In the genomic region with DNA sequence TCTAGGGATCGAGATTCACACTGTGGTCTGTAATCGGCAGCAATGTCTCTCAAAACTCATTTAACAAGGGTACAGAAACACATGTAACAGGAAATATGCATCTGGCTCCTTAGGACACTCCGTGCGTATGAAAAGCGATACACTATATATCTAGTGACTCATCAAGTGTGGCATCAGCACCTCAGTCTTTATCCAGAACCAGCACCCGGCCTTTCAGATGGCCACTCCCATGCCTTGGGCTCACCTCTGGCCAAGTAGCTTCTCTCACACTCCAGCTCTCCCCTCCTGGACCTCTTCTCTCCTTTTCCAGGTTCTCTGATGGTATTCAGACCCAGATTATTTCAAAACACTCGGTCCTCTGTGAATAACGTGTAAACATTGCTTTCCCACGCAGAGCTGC, we compare ENCODE assay signal across 20 mouse cellular contexts.
"Had no signal": no experiment of that assay in that cellular context is flagged by ENCODE, and none has a peak within 500 bp of the region (broad histone marks: within the 10 kb centered on the region; RNA-seq: fewer than 3 reads in every experiment).

No protein-coding gene starts in this region.

- H3K4me2 ChIP-seq: limb, embryonic 12.5 days; limb, embryonic 15.5 days; liver, embryonic 12.5 days; liver, embryonic 15.5 days; lung, embryonic 15.5 days; midbrain, embryonic 11.5 days; neural tube, embryonic 12.5 days; neural tube, embryonic 15.5 days had no signal

- H3K4me3 ChIP-seq: limb, embryonic 12.5 days; limb, embryonic 15.5 days; liver, embryonic 12.5 days; liver, embryonic 15.5 days; lung, embryonic 15.5 days; neural tube, embryonic 12.5 days; neural tube, embryonic 15.5 days had no signal

- H3K9ac ChIP-seq: limb, embryonic 12.5 days; limb, embryonic 15.5 days; liver, embryonic 12.5 days; liver, embryonic 15.5 days; lung, embryonic 15.5 days; neural tube, embryonic 12.5 days; neural tube, embryonic 15.5 days had no signal

- H3K36me3 ChIP-seq: limb, embryonic 15.5 days; liver, embryonic 12.5 days; liver, embryonic 15.5 days; lung, embryonic 15.5 days; neural tube, embryonic 12.5 days; neural tube, embryonic 15.5 days had no signal

- H3K27me3 ChIP-seq: limb, embryonic 12.5 days; limb, embryonic 15.5 days; liver, embryonic 15.5 days; lung, embryonic 15.5 days; neural tube, embryonic 12.5 days; neural tube, embryonic 15.5 days had no signal

- DNase-seq: kidney, adult 8-10 months; kidney, postnatal 14 days; kidney, postnatal 4 days; left cerebral cortex, postnatal 4 days; lung, adult 18-20 months; lung, postnatal 10 days; lung, postnatal 36 days; midbrain, embryonic 14.5 days; right cerebral cortex, adult 18-20 months; right cerebral cortex, postnatal 14 days; right cerebral cortex, postnatal 4 days; thymus, postnatal 25 days had no signal

- H3K27ac ChIP-seq: limb, embryonic 12.5 days; liver, embryonic 15.5 days; neural tube, embryonic 12.5 days; neural tube, embryonic 15.5 days had no signal

- ATAC-seq: liver, embryonic 12.5 days had no signal

- H3K9me3 ChIP-seq: limb, embryonic 12.5 days; limb, embryonic 15.5 days; liver, embryonic 12.5 days; liver, embryonic 15.5 days; lung, embryonic 15.5 days; neural tube, embryonic 12.5 days; neural tube, embryonic 15.5 days had no signal
